Mouse (Mus musculus) C3H10T1/2 (cell line): ENCODE measurements around the gene Lao1. TPM values are rescaled to one million over a fixed set of nuclear protein-coding genes. Genes with fewer than 3 reads are reported as not detected.

ENCODE experiments used
- polyA plus RNA-seq, 2 experiments: library from polyadenylated mRNA; unstranded; fragments of >200 nt; fragmentation: generic; extraction: Trizol; gene quantifications; one replicate each; pipeline ENCODE4 v1.2.1; 2012; ENCODE audit warnings: missing spikeins in 2 of 2

Lao1 gene
- not detected for polyA plus RNA-seq

GRCm38 (mm10) chr4:118961141-118961628, at the start of gene Lao1:
Gene Lao1 (plus strand): TSS chr4:118961578.

GRCm38 (mm10) chr4:118917365-118917764, 44.0 kb upstream of the Lao1 start, which contains the start of gene Olfr1329:
Gene Olfr1329 (minus strand): TSS chr4:118917465.

GRCm38 (mm10) chr4:118938512-118938911, 22.9 kb upstream of the Lao1 start, which contains the start of gene Olfr1328:
Gene Olfr1328 (minus strand): TSS chr4:118938612.

Other genes starting within 250 kb of the Lao1 start
- not detected for gene Olfr1340, start 241.4 kb upstream of the Lao1 start, polyA plus RNA-seq
- gene Olfr1339, start 229.4 kb upstream of the Lao1 start, polyA plus RNA-seq, result not detected
- gene Olfr1338, start 202.8 kb upstream of the Lao1 start, polyA plus RNA-seq, result not detected
- not detected for gene Olfr1337, start 179.0 kb upstream of the Lao1 start, polyA plus RNA-seq
- not detected for gene Olfr1335, start 151.6 kb upstream of the Lao1 start, polyA plus RNA-seq
- gene Olfr1333, start 125.3 kb upstream of the Lao1 start, polyA plus RNA-seq, result not detected
- gene Olfr1331, start 96.9 kb upstream of the Lao1 start, polyA plus RNA-seq, result not detected
- gene Olfr1330, start 73.0 kb upstream of the Lao1 start, polyA plus RNA-seq, result under 1 TPM in 1 of 2 experiments, not detected in 1; 0.01 TPM
- gene Olfr1329, start 44.1 kb upstream of the Lao1 start, polyA plus RNA-seq, result not detected
- gene Olfr1328, start 23.0 kb upstream of the Lao1 start, polyA plus RNA-seq, result not detected
- 10 to 100 TPM; 20.9 to 23.8 TPM for gene Slc2a1, start 147.1 kb downstream of the Lao1 start, polyA plus RNA-seq
- gene Zfp691, start 212.6 kb downstream of the Lao1 start, polyA plus RNA-seq, result 1 to 10 TPM; 1.1 to 6.2 TPM
- gene Ermap, start 228.4 kb downstream of the Lao1 start, polyA plus RNA-seq, result under 1 TPM in 1 of 2 experiments, not detected in 1; 0.01 TPM
- 100 to 1,000 TPM in 1 of 2 experiments, 10 to 100 TPM in 1; 49.4 to 100 TPM for gene Svbp, start 233.7 kb downstream of the Lao1 start, polyA plus RNA-seq